Mouse (Mus musculus) midbrain, postnatal 0 days (tissue): ENCODE results near the gene Armc10. TPM values are rescaled to one million over a fixed set of nuclear protein-coding genes. Genes with fewer than 3 reads are reported as not detected.
A peak's percentile ranks its signal among the peaks of the same experiment; 100 is the strongest.

Experiments
- ATAC-seq: fragments of 200-750 bp; cut with Nextera tagmentation; 2 replicates; pipeline ENCODE4 v1.8.0; 2017; ENCODE audit warnings: moderate number of reproducible peaks, mild to moderate bottlenecking, moderate TSS enrichment, moderate library complexity; ENCODE audit not compliant: low FRiP score
- DNase-seq: peaks from one replicate; pipeline ENCODE4 v3.0.0-alpha.2; 2015; ENCODE audit warnings: low spot score
- H3K27ac ChIP-seq: fragments of 300-500 bp; sonication (generic); 2 replicates; pipeline ENCODE4 v1.5.1; 2014; ENCODE audit warnings: low read depth, mild to moderate bottlenecking, low read length, mixed read lengths
- H3K27me3 ChIP-seq: fragments of 300-500 bp; sonication (generic); 2 replicates; pipeline ENCODE4 v1.6.1; 2014; ENCODE audit warnings: low read length, control low read depth, mixed read lengths; ENCODE audit not compliant: insufficient read depth
- H3K36me3 ChIP-seq: fragments of 300-500 bp; sonication (generic); 2 replicates; pipeline ENCODE4 v1.6.1; 2014; ENCODE audit warnings: low read length, control low read depth, mixed read lengths; ENCODE audit not compliant: insufficient read depth
- H3K4me1 ChIP-seq: fragments of 300-500 bp; sonication (generic); 2 replicates; pipeline ENCODE4 v1.6.1; 2014; ENCODE audit warnings: mild to moderate bottlenecking, control low read depth, antibody characterized with exemption, low read length, mixed read lengths; ENCODE audit not compliant: insufficient read depth
- H3K4me2 ChIP-seq: fragments of 300-500 bp; sonication (generic); 2 replicates; pipeline ENCODE4 v1.6.1; 2014; ENCODE audit warnings: low read depth, mild to moderate bottlenecking, low read length, mixed read lengths; ENCODE audit not compliant: poor library complexity, severe bottlenecking
- H3K4me3 ChIP-seq: fragments of 300-500 bp; sonication (generic); 2 replicates; pipeline ENCODE4 v1.5.1; 2014; ENCODE audit warnings: low read depth, mild to moderate bottlenecking, low read length, moderate library complexity
- H3K9ac ChIP-seq: fragments of 300-500 bp; sonication (generic); replicated peaks from 2 replicates; pipeline ENCODE4 v1.6.1; 2014; ENCODE audit warnings: mild to moderate bottlenecking, low read length, moderate library complexity, mixed read lengths; ENCODE audit not compliant: poor library complexity, severe bottlenecking
- H3K9me3 ChIP-seq: fragments of 300-500 bp; sonication (generic); 2 replicates; pipeline ENCODE4 v1.6.1; 2016; ENCODE audit warnings: low read length, control low read depth
- CTCF ChIP-seq: IDR thresholded peaks from 2 replicates; pipeline ENCODE4 v1.5.1; 2016; ENCODE audit warnings: antibody characterized with exemption, mild to moderate bottlenecking
- WGBS: fragments of 180-500 bp; shearing (Covaris S2); extraction: QIAGEN DNeasy Blood & Tissue Kit; methylation state at CpG from one replicate; pipeline ENCODE4 v1.1.7; 2014; 5-methylcytosine and 5-hydroxymethylcytosine counted together
- polyA plus RNA-seq: library from polyadenylated mRNA; unstranded; fragments of >200 nt; fragmentation: Nextera tagmentation; extraction: Ambion mirVana; gene quantifications from 2 replicates; pipeline ENCODE4 v1.2.1, GENCODE M21; 2015
- total RNA-seq: library from RNA; depleted of rRNA; stranded (reverse); fragments of >200 nt; gene quantifications from 2 replicates; pipeline ENCODE4 v1.2.3, GENCODE M21; 2014

Armc10 gene
- total and polyA plus RNA-seq, 2 experiments from 2014 or later, result 39.1 to 86.4 TPM

GRCm38 (mm10) chr5:21700272-21700821, 54.7 kb downstream of the Armc10 start:
- Histone ChIP-seq H3K9me3 (no peaks in the 10 kb centered on the region), H3K27me3 (no peaks in the 10 kb centered on the region), H3K4me2 (peak overlapping the region; percentile 64), H3K4me1 (no peaks in the 10 kb centered on the region), H3K4me3 (peak overlapping the region; percentile 69), H3K9ac (peak overlapping the region; percentile 93; the same call in 1 of the 2 replicates), H3K27ac (peak overlapping the region; percentile 99; the same call in 1 of the 2 replicates), H3K36me3 (no peaks in the 10 kb centered on the region)
- DNase-seq, result no peak
- no peak for TF ChIP-seq CTCF
- whole genome bisulfite sequencing, result 8% methylated on average over 10 of the region's 10 CpGs
- no peak for ATAC-seq

GRCm38 (mm10) chr5:21700934-21701333, 55.3 kb downstream of the Armc10 start:
- no peak for DNase-seq

GRCm38 (mm10) chr5:21701351-21702008, 55.9 kb downstream of the Armc10 start, which contains the start of gene Napepld:
Napepld (minus strand) TSS chr5:21701396.
- Histone ChIP-seq H3K9me3 (no peaks in the 10 kb centered on the region), H3K9ac (peak within 1 kb of the TSS; percentile 93), H3K27me3 (no peaks in the 10 kb centered on the region), H3K4me3 (peak within 1 kb of the TSS; percentile 69), H3K4me1 (no peaks in the 10 kb centered on the region), H3K36me3 (no peaks in the 10 kb centered on the region), H3K4me2 (peak within 1 kb of the TSS; percentile 64), H3K27ac (peak within 1 kb of the TSS; percentile 99)
- peak; percentile 97 for DNase-seq
- peak; percentile 99 for ATAC-seq
- TF ChIP-seq CTCF, result peak; percentile 0; the same call in 1 of the 2 replicates
- under 1% methylated on average over 39 of the region's 59 CpGs for WGBS

More at GRCm38 (mm10) chr5:21700934-21701333, 55.3 kb downstream of the Armc10 start:
- peak overlapping the region; percentile 93 for H3K9ac ChIP-seq
- peak overlapping the region; percentile 69 for H3K4me3 ChIP-seq
- H3K36me3 ChIP-seq, result no peaks in the 10 kb centered on the region
- no peaks in the 10 kb centered on the region for H3K9me3 ChIP-seq
- no peaks in the 10 kb centered on the region for H3K4me1 ChIP-seq
- peak overlapping the region; percentile 64 for H3K4me2 ChIP-seq
- TF ChIP-seq CTCF, result peak; percentile 15; the same call in 1 of the 2 replicates
- no peaks in the 10 kb centered on the region for H3K27me3 ChIP-seq
- peak overlapping the region; percentile 99 for H3K27ac ChIP-seq
- peak; percentile 84 for ATAC-seq
- WGBS, result under 1% methylated on average over 22 of the region's 22 CpGs

- no peak for ATAC-seq
- no peaks in the 10 kb centered on the region for H3K9me3 ChIP-seq
Observed at GRCm38 (mm10) chr5:21702009-21702364, 56.4 kb downstream of the Armc10 start.

GRCm38 (mm10) chr5:21702873-21703475, 57.4 kb downstream of the Armc10 start:
- ATAC-seq (no peak), DNase-seq (no peak)
- Histone ChIP-seq H3K4me2 (no peak overlapping the region), H3K36me3 (no peaks in the 10 kb centered on the region), H3K9ac (no peak overlapping the region), H3K4me3 (no peak overlapping the region), H3K27ac (peak overlapping the region; percentile 32; the same call in 1 of the 2 replicates), H3K4me1 (no peaks in the 10 kb centered on the region), H3K27me3 (no peaks in the 10 kb centered on the region), H3K9me3 (no peaks in the 10 kb centered on the region)
- 84% methylated on average over 6 of the region's 6 CpGs for WGBS
- TF ChIP-seq CTCF, result no peak

More at GRCm38 (mm10) chr5:21702009-21702364, 56.4 kb downstream of the Armc10 start:
- Histone ChIP-seq H3K27me3 (no peaks in the 10 kb centered on the region), H3K27ac (peak overlapping the region; percentile 99), H3K36me3 (no peaks in the 10 kb centered on the region), H3K4me3 (peak overlapping the region; percentile 69), H3K4me1 (no peaks in the 10 kb centered on the region), H3K4me2 (peak overlapping the region; percentile 64), H3K9ac (peak overlapping the region; percentile 93)
- 44% methylated on average over 2 of the region's 2 CpGs for WGBS
- DNase-seq, result no peak
- TF ChIP-seq CTCF, result no peak

GRCm38 (mm10) chr5:21703708-21704107, 58.1 kb downstream of the Armc10 start:
- ATAC-seq (no peak), DNase-seq (no peak)
- no peaks in the 10 kb centered on the region for H3K27me3 ChIP-seq
- no peaks in the 10 kb centered on the region for H3K36me3 ChIP-seq
- no peaks in the 10 kb centered on the region for H3K9me3 ChIP-seq
- no peak overlapping the region for H3K4me3 ChIP-seq
- TF ChIP-seq CTCF, result no peak
- no peak overlapping the region for H3K9ac ChIP-seq
- no peak overlapping the region for H3K27ac ChIP-seq
- WGBS, result 79% methylated on average over 3 of the region's 3 CpGs
- H3K4me2 ChIP-seq, result no peak overlapping the region
- H3K4me1 ChIP-seq, result no peaks in the 10 kb centered on the region
